Mouse (Mus musculus) 3T3-L1 (cell line): ENCODE results near the gene Por.

Source experiments
- DNase-seq: peaks from one replicate; pipeline ENCODE4 v3.0.0-alpha.2; 2015; ENCODE audit warnings: low read depth, low spot score

The Por gene

DNA sequence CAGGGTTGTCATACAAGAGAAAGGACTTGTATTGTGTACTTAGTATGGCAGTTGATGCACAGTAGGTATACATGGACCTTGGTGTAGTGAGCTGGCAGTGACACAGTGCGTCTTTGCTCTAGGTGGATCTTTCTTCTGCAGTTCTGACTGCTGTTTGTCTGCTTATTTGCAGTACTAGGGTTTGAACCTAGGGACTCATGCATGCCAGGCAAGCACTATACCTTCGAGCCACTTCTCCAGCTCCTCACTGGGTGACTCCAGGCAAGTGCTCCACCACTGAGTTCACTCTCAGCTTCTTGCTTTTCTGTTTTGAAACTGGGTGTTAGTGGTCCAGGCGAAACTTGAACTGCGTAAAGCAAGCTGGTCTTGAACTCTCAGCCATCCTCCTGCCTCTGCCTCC, 31.8 kb downstream of the Por start:
- no peak for DNase-seq

DNA sequence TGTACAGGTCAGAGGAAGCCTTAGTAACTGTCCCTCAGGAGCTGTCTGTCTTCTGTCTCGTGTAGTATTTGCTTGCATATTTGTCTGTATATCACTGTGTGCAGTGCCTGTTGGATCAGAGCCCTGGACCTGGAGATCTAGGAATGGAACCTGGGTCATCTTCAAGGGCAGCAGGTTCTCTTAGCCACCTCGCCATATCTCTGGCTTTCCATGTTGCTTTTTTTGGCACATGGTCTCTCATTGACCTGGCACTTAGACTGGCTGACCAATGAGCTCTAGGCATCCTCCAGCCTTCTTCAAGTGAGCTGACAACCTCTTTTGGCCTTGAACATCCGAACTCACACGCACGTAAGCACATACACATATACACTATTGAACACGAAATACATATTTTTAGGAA, 32.4 kb downstream of the Por start:
- no peak for DNase-seq

DNA sequence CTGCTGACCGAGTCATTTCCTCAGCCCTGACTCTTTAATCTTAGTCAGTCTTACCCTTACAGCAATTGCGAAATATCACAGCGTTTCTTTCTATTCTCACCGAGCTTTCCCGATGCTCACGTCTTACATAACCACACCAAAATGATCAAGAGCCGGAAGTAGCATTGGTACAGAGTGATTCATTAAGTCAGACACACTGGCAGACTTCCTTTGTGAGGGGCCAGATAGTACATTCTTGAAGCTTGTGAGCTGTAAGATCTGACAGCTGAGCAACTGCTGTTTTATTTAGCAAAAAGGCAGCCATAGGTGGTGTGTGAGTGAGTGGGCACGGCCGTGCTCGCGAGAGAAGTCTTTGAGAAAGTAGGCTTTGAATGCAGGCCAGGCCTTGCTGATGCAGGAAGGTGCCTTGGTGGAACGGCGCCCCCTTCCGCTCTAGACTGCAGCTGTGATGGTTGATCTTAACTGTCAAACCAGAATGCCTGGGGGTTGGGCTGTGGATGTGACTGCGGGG, 32.9 kb downstream of the Por start:
- DNase-seq, result peak; percentile 95

DNA sequence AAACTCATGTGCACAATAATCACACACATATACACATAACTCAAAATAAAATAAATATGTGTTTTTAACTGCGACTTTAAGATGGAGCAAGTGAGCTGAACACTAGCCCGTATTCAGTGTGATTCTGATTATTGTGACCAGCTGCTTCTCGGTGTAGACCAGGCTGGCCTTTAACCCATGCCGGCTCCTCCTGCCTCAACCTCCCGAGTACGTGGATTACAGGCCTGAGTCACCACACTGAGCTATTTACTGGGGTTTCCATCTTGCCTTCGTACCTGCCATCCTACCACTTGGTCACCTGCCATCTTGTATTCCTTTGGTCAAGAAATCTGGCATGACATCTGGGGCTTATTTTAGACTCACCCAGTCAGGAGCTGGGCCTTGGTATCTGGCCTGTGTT, 33.6 kb downstream of the Por start:
- DNase-seq, result no peak

DNA sequence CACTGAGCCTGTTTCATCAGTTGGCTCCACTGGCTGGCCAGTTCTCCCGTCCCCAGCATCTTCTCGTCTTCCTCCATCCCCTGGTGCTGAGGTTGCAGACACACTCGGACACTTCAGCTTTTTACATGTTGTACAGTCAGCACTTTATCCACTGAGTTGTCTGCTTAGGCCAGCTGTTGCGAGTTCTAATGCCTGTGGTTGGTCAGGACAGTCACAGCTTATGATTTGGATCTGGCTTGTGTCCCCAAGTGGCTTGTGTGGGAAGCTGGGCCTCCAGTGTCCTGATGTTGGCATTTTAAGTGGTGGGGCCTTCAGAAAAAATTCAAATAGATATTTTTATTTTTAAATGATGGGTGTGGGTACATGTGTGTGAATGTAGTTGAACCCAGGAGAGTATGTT, 35.5 kb downstream of the Por start:
- DNase-seq, result no peak

DNA sequence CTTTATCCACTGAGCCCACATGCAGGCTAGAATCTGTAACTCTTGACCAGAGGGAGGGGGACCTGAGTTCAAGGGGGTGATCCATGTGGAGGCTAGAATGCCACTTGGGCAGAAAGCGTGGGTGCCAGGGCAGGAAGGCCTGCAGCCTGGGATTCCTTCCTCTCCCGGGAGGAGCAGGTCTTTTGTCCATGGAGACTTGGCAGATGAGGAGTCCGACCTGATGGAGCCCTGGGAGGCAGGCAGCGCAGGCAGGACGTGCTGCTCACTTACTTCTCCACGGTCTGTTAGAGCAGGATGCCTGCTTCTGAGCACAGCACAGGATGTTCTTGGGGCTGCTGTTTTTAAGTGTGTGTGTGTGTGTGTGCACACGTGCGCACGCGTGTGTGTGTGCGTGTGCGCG, 37.2 kb downstream of the Por start:
- no peak for DNase-seq

DNA sequence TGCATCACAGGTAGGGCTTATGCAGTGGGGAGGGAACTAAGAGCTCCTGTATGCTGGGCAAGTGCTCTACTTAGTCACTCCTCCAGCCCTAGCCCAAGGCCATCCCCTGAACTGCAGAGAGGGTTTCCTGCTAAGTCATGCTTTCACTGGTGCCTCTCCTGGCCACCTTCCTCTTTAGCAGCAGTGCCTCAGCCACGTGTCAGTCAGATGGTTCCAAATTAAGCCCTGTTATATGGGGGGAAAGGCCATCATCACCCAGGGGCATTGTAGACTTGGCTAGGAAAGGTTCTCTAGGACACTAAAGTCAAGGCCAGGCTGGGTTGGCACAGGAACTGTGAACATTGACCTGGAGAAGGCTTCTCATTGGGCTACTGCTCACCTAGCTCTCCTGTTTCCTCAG, 38.0 kb downstream of the Por start:
- DNase-seq, result peak; percentile 72

DNA sequence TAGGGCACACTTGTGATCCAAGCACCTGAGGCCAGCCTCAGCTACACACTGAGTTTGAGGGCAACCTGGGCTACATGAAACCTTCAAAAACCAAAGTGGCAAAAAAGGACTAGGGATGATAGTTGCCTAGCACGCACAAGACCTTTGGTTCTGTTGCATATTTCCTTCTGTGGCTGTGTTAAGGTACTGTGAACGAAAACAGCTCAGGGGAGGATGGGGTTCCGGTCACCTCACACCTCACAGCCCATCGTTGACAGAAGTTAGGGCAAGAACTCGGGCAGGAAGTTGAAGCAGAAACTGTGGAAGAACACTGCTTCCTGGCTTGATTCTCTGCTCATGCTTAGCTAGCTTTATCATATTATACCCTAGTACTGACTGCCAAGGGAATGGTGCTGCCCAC, 39.9 kb downstream of the Por start:
- DNase-seq, result no peak

DNA sequence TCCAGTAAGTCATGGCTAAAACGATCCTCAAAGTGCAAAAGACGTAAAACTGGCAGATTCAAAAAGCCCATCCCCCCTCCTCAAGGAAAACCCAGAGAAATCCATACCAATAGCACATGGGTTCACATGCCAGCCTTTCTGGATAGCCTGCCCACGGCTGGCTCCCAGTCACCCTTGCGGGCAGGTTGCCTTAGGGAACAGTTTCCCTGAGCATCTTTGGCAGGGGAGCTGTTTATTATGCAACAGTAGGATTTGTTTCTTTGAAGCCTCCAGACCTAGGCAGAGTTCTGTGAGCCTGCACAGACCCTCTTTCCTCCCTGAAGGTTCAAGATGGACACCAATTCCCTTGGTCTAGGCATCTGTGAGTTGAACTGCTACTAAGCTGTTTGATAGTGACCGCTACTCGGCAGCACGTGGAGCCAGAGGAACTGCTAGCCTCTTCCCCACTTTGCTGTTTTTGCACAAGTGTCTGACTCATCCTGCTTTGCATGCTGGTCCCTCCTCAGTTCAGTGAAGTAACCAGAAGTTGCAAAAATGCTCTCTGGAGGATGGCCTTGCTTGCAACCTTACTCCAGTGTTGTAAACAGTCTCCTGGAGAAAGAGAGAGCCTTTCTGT, 40.9 kb downstream of the Por start:
- peak; percentile 86 for DNase-seq

DNA sequence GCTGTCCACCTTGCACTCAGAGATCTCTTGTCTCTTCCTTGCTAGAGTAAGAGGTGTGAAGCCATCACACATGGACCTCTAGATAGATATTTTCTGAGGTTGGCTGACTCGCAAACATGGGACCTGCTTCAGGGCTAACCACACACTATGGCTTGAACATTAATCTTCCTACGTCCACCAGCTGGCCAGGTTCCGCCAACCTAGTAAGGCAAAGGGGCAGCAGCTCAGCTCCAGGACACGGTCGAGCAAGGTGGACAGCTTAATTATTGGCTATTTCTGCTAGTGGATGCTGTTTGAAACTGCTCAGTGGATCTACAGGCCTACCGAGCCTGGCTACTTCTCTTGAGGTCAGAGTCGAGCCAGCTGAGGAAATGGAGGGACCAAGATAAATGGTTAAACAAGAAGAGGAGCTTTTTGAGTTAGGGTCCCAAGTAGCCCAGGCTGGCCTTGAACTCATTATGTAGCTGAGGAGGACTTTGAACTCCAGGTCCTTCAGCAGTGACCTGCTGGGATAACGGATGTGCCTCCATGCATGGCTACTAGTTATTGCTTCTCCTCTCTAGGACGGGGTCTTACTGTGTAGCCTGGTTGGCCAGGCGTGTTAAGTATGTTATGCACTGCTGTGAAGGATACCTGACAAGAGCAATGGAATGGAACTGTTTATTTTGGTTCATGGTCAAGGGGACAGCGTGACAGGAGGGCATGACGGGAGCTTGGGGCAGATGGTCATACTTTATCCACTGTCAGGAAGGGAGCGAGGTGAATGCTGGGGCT, 41.9 kb downstream of the Por start:
- DNase-seq, result peak; percentile 46

DNA sequence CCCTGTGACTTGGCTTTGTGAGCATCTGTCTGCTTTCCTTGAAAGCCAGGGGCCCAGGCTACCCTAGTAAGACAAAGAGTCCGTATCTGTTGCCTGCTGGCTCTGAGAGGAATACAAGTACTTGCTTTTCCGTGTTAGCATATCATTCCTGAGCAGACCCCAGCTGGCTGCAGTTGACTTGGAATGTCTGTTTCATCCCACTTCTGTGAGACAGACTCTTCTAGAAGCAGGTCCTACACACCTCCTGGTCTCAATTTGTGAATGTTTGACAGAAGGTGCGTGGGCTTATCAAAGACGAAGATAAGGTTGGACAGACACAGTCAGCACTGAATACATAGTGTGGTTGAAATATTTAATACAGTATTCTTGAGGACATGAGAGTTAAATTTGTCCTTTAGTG, 43.0 kb downstream of the Por start:
- DNase-seq, result no peak

DNA sequence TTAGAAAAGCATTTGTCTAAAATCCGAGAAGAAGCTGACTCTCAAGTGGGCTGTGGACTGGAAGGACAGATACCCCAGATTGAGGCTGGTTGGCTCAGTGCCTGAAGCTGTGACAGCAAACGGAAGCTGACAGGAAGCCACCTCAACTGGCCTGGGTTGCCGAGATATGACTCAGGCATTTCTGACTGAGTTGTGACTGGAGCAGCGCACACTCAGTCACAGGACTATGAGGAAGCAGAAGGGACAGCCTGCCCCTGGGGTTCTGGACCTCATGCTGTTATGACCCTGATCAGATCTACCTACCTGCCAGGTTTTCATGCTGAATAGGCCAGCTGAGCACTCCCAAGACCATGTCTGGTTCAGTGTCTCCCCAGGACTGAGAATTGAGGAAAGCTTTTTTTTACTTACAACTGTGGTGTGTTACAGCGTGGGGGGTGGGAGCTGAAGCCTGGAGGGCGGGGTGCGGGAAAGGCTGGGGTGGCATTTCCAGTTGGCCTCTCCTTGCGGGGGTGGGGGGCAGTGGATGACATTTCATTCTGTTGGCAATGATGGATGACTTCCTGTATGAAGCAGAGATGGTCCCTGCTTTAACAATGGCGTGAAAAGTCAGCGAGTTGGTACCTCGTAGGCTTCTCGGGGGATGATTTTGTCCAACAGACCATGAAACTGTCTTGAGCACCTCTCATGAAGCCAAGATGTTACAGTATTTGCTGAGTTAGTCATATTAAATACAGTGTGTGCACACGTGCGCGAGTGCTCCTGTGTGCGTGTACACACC, 43.8 kb downstream of the Por start:
- peak; percentile 83 for DNase-seq

DNA sequence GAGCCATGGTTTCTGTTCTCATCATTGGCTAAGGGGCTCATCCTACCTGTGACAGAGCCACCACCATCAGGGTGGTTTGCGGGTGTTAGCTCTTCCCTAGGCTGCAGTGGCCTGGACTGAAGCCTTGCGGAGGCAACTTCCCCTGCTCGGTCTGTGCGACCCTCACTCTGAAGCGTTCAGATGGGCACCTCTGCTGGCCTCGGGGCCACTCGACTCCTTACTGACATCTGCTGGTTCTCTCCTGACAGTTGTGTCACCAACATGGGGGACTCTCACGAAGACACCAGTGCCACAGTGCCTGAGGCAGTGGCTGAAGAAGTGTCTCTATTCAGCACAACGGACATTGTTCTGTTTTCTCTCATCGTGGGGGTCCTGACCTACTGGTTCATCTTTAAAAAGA, 45.8 kb downstream of the Por start:
- DNase-seq, result no peak

DNA sequence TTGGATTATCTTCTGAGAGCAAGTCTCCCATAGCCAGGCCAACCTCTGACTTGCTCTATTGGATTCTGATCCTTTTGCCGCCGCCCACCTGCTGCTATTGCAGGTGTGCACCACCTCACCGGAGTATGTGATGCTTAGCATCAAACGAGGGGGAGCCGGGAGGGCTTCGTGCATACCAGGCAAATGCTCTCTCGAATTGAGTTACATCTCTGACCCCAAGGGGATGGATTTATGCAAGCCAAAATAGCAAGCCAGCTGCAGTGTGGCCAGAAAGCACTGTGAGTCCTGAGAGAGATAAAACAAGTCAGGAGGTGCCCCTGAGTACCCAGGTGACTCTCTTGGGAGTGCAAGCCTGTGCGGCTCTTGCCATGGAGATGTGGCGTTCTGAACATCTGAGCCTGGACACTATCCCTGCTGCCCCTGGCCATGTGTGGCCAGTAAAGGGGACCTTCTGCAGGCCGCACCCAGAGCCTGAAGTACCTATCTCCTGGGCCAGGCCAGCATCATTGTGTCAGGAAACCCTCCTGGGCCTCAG, 49.8 kb downstream of the Por start:
- no peak for DNase-seq

DNA sequence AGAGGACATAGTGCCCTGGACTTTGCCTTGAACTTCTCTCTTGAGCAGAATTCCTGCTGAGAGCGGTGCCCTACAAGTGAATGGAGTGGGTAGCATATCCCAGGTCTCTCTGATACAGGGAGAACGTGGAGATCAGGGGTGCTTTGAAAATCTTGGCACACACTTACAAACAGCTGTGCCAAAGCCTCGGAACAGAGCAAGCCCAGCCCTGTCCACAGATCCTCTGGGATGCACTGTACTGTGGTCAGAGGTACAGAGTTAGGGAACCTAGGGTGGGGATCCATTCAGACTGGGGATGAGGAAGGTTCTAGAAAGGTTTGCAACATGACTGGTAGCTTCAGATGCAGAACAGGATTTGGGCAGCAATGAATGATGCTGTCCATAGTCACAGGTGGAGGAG, 50.3 kb downstream of the Por start:
- DNase-seq, result no peak

DNA sequence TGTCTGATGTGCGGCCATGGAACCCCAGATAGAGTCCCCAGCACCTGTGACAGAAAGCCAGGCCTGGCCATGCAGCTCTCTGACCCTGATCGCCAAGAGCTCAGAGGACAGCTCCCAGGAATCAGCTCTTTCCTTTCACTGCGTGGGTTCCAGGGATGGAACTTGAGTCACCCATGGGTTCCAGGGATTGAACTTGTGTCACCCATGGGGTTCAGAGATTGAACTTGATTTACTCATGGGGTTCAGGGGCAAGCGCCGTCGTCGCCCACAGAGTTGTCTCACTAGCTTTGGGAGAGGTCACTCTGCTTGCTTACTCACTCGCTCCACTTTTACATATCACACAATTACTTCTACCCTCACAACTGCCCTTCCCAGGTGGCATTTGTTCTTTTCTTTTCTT, 51.2 kb downstream of the Por start:
- DNase-seq, result no peak

DNA sequence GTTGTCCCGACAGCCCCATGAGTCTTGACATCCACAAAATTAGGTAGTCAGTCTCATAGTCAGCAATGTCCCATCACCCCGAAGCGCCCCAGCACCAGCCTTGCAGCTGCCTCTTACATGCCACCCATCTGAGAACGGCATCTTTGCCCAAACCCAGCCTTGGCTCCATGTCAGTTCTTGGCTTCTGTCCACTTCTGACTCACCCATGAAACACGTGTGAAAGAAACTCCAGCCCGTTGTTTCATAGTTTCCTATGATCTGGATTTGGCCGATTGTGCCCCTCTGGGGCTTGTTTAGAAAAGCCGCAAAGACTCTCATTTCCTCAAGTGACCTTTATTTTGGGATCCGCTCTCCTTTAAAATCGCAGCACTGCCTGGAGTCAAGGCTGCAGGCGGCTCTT, 52.3 kb downstream of the Por start:
- peak; percentile 97 for DNase-seq

DNA sequence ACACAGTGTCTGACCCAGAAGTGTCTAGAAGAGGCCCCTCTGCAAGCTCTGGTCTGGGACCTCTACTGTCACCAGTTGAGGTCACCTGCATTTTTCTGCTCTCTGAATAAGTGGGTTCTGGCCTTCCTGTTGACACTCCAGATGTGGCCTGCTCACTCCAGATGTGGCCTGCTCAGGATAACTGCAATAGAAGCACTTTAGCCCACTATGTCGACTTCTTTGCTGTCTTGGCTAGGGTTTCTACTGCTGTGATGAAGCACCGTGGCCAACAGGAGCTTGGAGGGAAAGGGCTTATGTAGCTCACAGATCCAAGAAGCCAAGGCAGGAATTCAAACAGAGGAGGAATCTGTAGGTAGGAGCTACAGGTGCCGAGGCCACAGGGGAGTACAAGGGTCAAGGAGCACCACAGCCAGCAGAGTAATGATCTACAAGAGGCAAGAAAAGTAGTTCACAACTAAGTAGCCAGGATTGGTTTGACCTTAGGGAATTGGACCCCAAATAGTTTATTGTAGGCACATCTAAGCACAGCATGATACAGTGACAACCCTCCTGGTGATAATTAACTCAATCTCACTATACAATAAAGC, 53.4 kb downstream of the Por start:
- peak; percentile 37 for DNase-seq

DNA sequence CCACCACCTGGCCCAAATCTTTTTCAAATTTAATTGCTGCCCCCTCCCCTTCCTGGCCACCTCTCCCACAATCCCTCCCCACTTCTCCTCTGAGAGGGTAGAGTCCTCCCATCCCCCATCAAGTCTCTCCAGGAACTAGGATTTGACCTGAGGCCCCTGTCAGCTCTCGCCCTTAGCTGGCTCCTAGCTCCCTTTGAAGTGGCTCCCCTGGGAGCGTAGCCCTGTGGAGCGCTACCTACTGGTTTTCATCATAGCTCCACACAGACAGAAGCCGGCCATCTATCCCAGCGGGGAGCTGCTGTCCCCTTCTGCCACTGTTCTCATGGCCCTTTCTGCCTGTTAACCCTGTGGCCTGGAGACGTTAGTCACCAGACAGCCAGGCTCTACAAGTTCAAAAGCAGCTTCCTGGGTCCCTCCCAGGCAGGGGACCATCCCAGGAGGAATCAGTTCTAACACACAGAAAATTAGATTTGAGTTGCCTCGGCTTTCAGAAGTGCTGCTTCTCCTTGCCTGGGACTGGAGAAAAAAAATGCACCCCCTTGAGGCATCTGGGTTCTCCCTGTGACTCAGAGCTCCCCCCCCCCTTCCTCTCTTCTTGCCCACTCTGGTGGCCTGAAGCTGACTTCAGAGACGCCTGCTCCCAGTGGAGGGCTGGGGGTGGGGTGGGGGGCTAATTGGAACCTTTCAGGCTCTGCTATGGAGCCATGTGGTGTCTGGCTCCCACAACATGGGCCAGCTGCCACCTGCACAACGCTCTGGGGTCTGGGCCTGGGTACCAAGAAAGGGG, 54.9 kb downstream of the Por start:
- peak; percentile 64 for DNase-seq

DNA sequence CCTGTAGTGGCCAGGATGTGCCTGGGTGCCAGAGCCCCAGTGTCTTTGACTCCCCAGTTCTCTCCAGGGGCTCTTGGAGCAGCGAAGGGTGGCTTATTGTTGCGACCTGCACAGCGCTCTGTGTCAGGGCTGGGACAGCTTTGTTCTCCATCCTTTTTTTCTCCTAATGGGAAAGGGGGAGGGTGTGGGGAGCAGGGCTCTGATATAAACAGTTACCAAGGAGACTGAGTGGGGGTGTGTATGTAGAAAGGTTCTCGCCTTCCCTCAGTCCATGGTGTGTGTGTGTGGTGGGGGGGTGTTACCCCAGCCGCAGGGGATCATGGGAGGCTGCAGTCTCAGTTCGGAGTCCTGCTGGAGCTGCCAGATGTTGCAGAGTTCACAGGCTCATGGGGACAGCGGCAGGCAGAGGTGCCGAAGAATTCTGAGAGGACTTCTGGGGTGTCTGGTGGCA, 55.6 kb downstream of the Por start:
- no peak for DNase-seq

DNA sequence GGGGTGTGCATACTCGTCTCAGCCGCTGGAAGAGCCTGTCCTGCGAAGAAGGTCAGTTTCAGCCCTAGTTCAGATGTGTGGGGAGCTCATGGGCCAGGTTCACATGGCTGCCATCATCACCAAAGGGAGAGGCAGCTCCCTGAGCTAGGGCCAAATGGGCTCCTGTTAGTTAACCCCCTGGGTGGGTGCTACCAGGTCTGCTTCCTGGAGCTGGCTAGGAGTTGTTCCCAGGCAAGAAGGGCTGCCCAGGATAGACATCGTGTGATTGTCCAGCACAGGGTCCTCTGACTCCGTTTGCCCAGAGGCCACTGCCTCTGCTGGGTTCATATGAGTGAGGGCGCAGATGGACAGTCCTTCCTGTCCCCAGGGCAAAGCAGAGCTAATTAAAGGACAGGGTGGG, 56.2 kb downstream of the Por start:
- DNase-seq, result no peak
